Mouse (Mus musculus): Measurements from ENCODE around the gene Tmem17. TPM values are rescaled to one million over a fixed set of nuclear protein-coding genes. Genes with fewer than 3 reads are reported as not detected.

Tmem17 gene
- total RNA-seq, 2 experiments from 2014 or later: 5.8 to 7.6 TPM

DNA sequence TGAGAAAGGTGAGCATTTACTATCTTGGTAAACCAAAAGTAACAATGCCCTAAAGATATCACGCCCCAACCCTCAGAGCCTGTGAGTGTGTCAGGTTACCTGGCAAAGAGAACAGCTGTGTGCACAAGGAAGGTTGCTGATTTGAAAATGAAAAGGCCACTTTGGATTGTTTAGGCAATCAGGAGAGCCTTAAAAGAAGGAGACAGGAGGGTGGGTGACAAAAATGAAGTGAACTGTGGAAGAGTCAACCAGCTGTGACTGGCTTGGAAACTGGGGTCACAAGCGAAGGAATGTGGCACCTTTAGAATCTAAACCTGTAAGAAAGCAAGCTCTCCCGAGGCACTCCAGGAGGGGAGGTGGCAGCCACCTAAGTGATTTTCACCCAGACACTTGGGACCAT is 51.8 kb downstream of the Tmem17 start:
- no peak for DNase-seq (ENCODE audit: low spot score in 2 of 2)
- intact Hi-C loops (cut with DNase I): loop anchor here (2.0 to 5.0 kb wide), 2 partner anchors 51 to 53 kb away; partner anchors contain the start of gene Tmem17

- DNase-seq (ENCODE audit: low spot score in 2 of 2): no peak
- intact Hi-C loops (cut with DNase I): loop anchor here (5.0 kb wide), 1 partner anchor 52 kb away; the partner anchor contains the start of gene Tmem17
Observed at GRCm38 (mm10) chr11:22564676-22565075, 52.8 kb downstream of the Tmem17 start.

Other genes starting within 250 kb of the Tmem17 start
- 10 to 100 TPM; 52.6 to 57.5 TPM for gene Ehbp1, start 169.8 kb upstream of the Tmem17 start, total RNA-seq (2021)